Mouse (Mus musculus) megakaryocyte, embryonic 14.5 days (primary cell): ENCODE measurements at regions not wholly inside any gene's neighbourhood (a gene's known extent, or its start where the extent isn't known, plus 50 kb on each side); places are given as distances from the start of the nearest gene placed in this dataset.

Experiments
- FLI1 ChIP-seq: IDR thresholded peaks from 2 replicates; pipeline ENCODE4 v1.6.1; 2012; ENCODE audit warnings: low read length, inconsistent platforms, mixed read lengths
- GATA1 ChIP-seq: IDR thresholded peaks from 3 replicates; pipeline ENCODE4 v1.6.1; 2012; ENCODE audit warnings: mixed read lengths, low read length, inconsistent platforms, borderline replicate concordance

DNA sequence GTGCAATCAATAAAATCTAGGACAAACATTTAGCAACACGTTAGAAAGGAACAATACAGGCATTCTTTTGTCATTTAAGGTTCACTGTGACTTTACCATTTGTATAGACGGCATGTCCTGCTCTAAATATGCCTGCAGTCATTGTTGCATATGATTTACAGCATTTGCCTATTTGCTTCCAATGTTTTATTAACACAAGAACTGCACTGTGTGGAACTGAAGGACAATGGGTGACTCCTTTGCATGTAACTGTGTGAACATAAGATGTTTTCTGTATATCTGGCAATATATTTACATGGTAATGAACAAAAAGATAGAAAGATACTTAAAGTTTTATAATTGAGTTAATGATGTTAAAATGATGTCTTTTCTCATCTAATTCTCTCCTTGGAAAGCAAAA, 57.1 kb downstream of the Pou4f1 start:
- TF ChIP-seq FLI1 (no peak), GATA1 (no peak)
